Comparison of ENCODE assay signal across 35 mouse cellular contexts in genomic region chr3:35899109-35899508, GRCm38 (mm10).
"Had no signal": no experiment of that assay in that cellular context is flagged by ENCODE, and none has a peak within 500 bp of the region (broad histone marks: within the 10 kb centered on the region; RNA-seq: fewer than 3 reads in every experiment).

No protein-coding gene starts in this region.

- H3K4me1 ChIP-seq: heart, embryonic 12.5 days; heart, embryonic 15.5 days; hindbrain, embryonic 10.5 days; hindbrain, embryonic 12.5 days; hindbrain, embryonic 13.5 days; hindbrain, embryonic 15.5 days; intestine, embryonic 15.5 days; kidney, embryonic 15.5 days had no signal

- H3K27ac ChIP-seq: heart, embryonic 13.5 days; heart, embryonic 15.5 days; hindbrain, embryonic 10.5 days; hindbrain, embryonic 12.5 days; hindbrain, embryonic 13.5 days; hindbrain, embryonic 14.5 days; hindbrain, embryonic 15.5 days; hindbrain, postnatal 0 days; intestine, embryonic 15.5 days; kidney, embryonic 15.5 days; kidney, postnatal 0 days; layer of hippocampus, adult 2 months; left cerebral cortex, adult 2 months had no signal

- H3K4me2 ChIP-seq: heart, embryonic 11.5 days; heart, embryonic 12.5 days; heart, embryonic 13.5 days; heart, embryonic 15.5 days; hindbrain, embryonic 12.5 days; hindbrain, embryonic 13.5 days; hindbrain, embryonic 14.5 days; hindbrain, embryonic 15.5 days; intestine, embryonic 15.5 days; kidney, embryonic 15.5 days had no signal

- H3K9ac ChIP-seq: heart, embryonic 12.5 days; heart, embryonic 13.5 days; heart, embryonic 15.5 days; hindbrain, embryonic 12.5 days; hindbrain, embryonic 13.5 days; hindbrain, embryonic 14.5 days; hindbrain, embryonic 15.5 days; intestine, embryonic 15.5 days; kidney, embryonic 15.5 days had no signal

- H3K27me3 ChIP-seq: heart, embryonic 12.5 days; heart, embryonic 13.5 days; heart, embryonic 15.5 days; hindbrain, embryonic 12.5 days; hindbrain, embryonic 13.5 days; hindbrain, embryonic 15.5 days; intestine, embryonic 15.5 days; kidney, embryonic 15.5 days had no signal

- H3K9me3 ChIP-seq: heart, embryonic 12.5 days; heart, embryonic 13.5 days; heart, embryonic 15.5 days; hindbrain, embryonic 10.5 days; hindbrain, embryonic 12.5 days; hindbrain, embryonic 13.5 days; hindbrain, embryonic 15.5 days; intestine, embryonic 15.5 days; kidney, embryonic 15.5 days had no signal

- ATAC-seq: hindbrain, embryonic 16.5 days; hindbrain, postnatal 0 days; inflammation-experienced regulatory T-cells, adult 6 months; intestine, embryonic 15.5 days; intestine, embryonic 16.5 days; intestine, postnatal 0 days had no signal

- H3K4me3 ChIP-seq: heart, embryonic 12.5 days; heart, embryonic 13.5 days; heart, embryonic 15.5 days; hindbrain, embryonic 10.5 days; hindbrain, embryonic 12.5 days; hindbrain, embryonic 13.5 days; hindbrain, embryonic 15.5 days; intestine, embryonic 15.5 days; kidney, embryonic 15.5 days; layer of hippocampus, adult 2 months; left cerebral cortex, adult 2 months had no signal

- DNase-seq: heart, postnatal 10 days; heart, postnatal 14 days; heart, postnatal 36 days; heart, postnatal 4 days; kidney, adult 11 months; kidney, adult 18-20 months; kidney, adult 2 months; kidney, adult 8-10 months; kidney, adult 9 months; kidney, postnatal 10 days; kidney, postnatal 14 days; kidney, postnatal 25 days; kidney, postnatal 36 days; kidney, postnatal 4 days; layer of hippocampus, adult 9-11 months; layer of hippocampus, postnatal 36 days had no signal
